Mouse (Mus musculus): ENCODE data around the gene Cyp2d26.
"Not testable (repeated sequence)": the region's sequence is repeated elsewhere in the genome, so short reads cannot be mapped to it uniquely, and the experiment has no call there.

Gene Cyp2d26

DNA sequence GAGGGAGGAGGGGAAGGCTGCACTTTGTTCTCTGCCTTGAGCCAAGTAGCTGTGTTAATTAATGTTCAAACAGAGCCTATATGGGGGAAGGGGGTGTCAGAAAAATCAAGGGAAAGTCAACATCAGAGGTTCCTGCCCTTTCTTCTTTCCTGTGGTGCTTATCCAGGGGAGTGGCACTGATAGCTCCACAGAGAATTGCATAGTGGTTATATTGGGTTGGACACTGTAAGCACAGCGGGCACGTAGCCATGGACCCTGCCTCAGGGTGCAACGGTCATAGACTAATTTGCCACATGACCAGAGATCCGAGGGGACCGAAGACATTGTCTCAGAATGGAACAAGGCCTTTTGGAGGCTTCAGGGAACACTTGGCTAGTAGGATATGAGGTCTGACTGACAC is at the start of gene Cyp2d26:
Cyp2d26 (minus strand) TSS at position 18 of the 400 bp plus-strand sequence.
- no peak for DNase-seq (ENCODE audit: low read depth)

DNA sequence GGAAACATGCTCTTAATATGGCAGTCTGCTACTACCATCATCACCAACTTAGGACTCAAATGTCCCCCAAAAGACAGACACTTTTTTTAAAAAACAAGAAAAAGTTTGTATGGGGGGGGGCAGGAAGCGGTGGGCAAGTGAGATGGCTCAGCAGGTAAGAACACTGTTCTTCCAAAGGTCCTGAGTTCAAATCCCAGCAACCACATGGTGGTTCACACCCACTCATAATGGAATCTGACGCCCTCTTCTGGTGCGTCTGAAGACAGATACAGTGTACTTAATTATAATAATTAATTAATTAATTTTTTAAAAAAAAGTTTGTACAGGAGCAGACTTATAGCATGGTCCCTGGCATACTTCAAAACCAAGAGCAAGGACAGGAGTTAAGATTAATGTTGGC is 45.1 kb upstream of the Cyp2d26 start:
- DNase-seq (ENCODE audit: low read depth), result no peak

DNA sequence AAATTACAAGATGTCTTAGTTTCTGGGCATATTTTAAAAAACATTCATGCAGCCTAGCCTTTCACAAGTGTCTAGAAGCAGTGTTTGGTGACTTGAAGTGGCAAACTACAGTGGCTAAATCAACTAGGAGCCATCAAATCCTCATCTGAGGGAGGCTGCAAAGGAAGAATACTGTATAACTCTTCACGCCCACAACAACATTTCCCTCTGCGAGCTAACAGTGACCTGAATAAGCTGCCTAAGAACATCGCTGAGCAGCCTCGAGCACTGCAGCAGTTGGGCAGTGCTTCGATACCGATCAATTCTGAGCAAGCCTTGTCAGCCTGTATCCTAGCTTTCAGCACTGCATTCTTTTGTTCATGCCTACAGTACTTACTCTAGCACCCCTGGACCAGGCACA is 35.8 kb upstream of the Cyp2d26 start:
- DNase-seq (ENCODE audit: low read depth), result no peak

DNA sequence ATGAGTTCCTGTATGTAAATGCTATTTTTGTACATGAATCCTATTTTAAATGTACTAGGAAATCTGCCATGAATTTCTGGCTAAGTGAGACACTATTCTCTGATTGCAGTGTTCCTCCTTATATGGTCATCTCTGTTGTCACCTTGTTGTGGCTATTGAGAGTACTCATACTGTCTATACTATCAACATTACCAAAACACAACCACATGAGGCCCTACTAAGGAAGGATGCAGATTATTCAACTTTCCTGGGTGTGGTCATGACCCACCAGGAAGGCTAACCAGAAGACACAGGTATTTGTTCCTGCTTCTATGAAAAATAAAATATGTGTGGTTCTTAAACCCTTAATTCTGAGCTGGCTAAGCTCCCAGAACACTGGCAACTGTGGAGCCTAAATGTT is 31.8 kb upstream of the Cyp2d26 start:
- DNase-seq (ENCODE audit: low read depth), result no peak

DNA sequence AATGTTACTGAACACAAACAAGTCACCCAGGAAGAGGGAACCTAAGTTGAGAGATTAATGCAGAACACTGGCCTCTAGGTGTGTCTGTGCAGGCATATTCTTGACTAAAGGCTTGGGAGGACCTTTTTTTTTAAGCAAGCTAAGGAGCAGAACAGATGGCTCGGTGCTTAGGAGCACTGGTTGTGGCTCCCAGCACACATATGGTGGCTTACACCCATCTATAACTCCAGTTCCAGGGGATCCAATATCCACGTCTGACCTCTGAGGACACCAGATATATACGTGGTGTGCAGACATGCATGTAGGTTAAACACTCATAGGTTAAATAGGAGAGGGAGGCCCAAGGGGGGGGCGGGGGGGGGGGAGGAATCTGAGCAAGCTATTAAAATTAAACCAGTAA is 28.3 kb upstream of the Cyp2d26 start:
- no peak for DNase-seq (ENCODE audit: low read depth)

DNA sequence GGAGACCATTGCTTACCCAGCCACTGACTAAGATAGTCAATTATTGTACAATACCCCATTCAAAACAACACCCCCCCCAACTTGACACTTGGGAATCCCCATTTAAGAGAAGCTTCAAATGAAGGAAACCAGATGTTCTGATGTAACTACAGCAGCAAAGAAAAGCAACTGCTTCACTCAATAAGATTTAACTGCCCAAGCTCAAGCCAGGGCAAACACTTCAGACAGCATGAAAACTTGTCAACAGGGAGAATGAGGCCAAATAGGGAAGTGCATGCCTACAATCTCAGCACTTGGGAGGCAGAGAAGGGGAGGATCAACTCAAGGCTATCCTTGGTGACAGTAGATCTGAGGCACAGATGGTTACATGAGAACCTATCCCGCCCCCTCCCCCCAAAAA is 27.6 kb upstream of the Cyp2d26 start:
- no peak for DNase-seq (ENCODE audit: low read depth)

DNA sequence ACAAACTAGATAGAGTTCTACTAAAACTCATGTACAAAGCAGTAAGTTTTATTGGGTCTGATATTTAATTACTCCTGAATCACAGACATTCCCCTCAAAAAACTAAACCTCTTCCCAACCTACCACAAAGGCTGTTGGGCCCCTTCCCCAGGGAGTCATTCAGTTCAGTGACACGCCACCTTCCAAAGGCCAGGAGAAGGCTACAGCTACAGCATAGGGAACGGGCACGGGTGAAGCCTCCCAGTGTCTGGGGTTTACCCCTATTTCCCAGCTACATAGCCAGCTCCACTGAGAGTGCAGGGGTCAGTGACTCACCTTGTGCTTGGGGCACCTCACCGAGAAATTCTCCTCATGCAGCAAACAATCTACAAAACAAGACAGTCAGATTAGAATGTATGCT is 21.2 kb upstream of the Cyp2d26 start:
- no peak for DNase-seq (ENCODE audit: low read depth)

DNA sequence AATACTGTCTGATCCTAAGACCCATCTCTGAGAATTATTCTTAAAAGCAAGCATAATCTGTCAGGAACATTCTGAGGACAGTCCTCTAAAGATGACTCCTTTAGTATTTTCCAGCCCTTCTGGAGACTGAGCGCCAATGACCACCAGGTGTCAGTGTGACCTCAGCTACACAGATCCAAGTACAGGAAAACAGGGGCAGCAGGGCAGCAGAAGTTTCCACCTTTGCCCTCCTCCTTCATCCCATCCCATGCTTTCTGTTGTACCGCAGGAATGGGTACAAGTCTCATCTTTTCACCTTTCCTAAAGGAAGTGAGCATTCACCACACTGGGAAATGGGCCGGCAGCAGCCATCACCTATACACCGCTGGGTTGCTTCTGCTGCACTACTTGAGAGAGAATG is 20.7 kb upstream of the Cyp2d26 start:
- DNase-seq (ENCODE audit: low read depth), result peak; percentile 30

DNA sequence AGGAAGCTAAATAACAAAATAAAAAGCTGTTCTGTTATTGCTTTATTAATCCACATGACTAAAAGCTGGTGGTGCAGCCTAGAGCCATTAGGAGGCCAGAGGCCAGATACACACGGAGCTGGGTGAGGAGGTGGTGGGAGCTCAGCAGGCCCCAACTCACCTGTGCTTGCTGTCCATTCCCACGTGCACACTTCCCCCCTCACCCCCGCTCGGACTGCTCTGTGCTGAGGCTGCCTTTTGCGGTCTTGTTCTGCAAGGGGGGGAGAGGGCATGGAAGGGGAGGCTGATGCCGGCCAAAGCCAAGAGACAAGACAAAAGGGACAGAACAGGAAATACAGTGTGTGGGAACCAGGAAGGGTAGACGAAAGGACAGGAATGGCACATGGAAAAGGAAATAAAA is 20.2 kb upstream of the Cyp2d26 start:
- no peak for DNase-seq (ENCODE audit: low read depth)

DNA sequence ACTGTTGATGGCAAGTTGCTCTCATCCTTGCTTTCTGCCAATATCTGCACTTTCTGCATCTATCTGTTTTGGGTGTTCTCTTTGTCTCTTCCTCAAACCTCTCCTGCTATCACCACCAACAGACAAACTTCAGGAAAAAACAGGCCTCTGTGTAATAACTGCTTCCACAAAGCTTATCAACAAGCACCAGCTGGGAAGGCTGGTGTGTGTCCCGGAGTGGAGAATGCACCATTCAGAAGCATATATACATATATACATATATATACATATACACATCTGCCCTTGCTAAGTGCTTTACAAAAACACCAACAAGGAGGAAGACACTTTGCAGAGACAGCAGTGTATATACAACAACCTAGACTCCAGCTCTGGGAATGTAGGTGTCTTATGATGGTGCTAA is 16.5 kb upstream of the Cyp2d26 start:
- DNase-seq (ENCODE audit: low read depth), result peak; percentile 70

DNA sequence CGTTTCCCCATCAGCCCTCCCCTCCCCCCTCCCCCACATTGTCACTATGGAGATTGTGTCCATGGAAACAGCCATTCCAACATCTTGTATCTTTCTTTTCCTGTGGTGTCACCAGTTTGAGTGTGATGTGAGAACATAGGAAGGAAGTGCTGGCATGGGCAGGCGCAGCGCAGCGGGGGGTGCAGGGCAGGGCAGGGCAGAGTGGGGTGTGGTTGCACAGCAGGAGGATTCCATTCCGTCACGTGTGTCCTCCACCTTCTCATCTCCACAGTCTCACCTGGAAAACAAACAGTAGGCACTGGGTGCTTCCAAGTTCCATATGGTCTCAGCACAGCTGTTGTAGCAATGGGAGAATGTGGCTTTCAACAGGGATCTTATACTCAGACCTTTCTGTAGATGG is 15.4 kb upstream of the Cyp2d26 start:
- no peak for DNase-seq (ENCODE audit: low read depth)

DNA sequence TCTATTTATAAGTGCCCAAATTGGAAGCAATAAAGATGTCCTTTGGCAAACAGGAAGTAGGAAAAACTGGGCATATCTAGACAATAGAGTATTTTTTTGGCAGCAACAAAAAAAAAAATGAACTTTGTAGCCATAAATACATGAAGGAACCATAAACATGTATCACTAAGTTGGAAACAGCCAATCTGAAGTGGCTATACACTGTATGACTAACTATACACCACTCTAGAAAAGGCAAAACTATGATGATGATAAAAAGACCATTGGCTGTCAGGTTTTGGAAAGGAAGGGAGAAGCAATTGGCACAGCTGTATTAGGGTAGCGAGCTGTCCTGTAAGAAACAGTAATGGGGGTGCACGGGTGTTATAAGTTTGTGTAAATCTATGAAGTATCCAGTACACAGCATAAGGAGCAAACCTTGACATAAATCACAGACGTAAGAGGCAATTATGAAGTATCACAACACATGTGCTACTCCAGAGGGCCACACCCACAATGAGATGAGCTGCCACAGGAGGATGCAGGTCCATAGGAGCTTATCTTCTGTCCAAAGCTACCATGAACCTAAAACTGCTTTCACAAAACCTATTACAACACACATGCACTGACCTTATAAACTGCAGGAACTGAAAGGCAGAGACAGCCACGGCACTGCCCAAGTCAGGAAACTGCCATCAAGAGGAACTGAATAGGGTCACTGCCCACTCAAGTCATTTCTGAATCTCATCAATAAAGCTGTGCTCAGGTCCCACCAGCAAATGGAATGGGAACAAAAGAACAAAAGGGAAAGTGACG is 13.1 kb upstream of the Cyp2d26 start:
- DNase-seq (ENCODE audit: low read depth), result no peak

DNA sequence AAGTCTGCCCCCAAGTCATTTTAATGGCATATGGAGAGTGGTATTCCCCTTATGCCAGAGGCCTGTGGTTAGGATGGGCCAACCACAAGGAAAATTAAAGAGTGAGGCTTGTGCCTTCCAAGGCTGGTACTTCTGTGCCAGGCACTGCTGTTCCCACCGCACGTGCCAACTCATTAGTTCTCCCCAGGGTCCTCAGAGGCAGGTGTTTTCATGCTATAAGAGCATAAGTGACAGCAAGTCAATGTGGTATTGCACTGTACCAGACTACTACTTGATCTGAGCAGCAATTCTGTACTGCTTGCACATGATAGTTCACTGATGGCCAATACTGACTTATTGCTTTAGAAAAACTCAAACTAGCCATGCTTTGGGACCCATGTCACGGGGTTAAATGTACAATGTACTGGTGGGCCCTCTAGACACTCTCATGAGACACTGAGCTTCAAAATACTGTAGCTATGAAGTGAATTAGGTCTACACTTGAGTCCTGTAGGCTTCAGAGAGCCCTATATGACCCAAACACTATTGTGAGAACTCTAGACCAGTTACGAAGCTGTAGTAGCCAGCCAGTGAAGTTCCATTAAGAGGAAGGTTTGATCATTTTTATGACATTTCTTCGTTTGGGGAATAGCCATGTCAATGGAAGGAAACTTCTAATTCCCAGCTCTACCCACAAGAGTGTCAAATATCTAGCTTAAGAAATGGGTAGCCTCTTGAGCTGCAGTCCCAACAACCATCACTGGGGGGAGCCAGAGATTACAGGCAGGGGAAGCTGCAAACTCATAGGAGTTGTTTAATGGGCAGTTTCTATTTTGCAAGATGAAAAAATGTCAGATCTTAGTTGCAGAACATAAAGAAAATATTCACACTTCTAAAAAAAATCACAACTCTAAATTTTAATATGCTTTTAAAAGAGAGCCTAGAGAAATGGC is 10.9 kb upstream of the Cyp2d26 start:
- DNase-seq (ENCODE audit: low read depth), result peak; percentile 53

DNA sequence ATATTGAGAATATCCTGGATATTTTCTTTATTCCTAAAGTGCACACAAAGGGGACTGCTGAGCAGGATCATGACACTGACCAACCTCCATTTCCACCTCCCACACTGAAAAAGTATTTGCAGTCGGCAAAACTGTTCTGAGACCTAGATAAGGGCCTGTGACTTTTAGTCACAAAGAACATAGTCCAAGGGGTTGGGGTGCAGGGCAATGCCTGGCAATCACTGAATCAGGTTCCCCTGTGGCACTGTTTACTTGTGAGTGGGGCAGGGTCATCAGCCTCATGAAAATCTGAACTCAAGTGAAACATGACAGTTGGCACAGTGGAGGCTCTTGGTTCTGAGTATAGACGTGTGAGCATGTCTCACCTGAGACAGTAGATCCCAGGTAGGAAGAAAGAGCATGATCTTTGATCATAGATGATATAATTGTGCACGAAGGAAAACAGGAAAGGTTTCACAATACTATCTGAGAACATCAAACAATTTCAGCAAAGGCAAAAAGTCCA is 1.9 kb upstream of the Cyp2d26 start:
- DNase-seq (ENCODE audit: low read depth), result no peak

DNA sequence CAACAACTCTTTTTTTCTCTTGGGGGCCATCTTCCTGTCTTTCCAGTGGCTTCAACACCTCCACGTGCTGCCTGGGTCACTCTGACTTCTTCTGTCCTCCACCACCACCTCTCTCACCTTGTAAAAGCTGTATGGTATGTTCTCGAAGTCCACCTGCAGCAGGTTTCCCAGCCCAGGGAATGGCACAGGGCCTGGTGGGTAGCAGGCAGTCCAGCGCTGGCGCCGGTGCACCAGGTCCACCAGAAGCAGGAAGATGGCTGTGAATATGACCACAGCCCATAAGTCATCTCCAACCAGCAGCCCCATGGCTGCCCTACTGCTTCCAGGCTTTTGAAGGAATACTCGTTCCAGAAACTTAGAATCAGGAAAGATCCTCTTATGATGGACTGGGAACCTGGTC is 226 bp downstream of the Cyp2d26 start:
- DNase-seq (ENCODE audit: low read depth), result no peak

DNA sequence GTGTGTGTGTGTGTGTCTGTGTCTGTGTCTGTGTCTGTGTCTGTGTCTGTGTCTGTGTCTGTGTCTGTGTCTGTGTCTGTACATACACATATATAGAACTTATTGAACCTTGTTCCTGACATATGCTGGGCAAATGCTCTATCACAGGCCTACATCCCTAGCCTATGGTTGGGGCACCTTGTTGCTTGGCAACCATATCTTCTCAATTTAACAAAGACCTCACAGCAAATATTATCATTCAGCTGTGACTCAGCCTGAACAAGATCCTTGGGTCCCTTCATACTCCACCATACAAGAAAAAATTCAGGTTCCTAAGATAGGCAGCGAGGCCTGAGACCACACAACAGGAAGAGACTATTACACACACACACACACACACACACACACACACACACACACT is 640 bp downstream of the Cyp2d26 start:
- DNase-seq (ENCODE audit: low read depth), result no peak

DNA sequence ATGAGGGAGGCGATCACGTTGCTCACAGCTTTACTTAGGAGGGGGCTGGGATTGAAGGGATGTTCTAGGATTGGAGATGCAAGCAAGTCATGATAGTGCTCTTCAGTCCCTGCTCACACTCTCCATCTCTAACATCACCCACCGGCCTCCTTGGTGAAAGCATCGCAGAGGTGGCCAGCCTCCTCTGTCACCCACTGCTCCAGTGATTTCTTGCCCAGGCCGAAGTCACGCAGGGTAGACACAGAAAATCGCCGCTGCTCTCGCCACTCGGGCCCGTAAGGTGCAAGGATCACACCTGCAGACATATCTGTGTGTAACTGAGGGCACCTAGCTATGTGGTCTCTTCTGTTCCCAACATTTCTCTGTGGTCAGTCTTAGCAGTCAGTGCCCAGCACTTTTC is 1.5 kb downstream of the Cyp2d26 start:
- no peak for DNase-seq (ENCODE audit: low read depth)

DNA sequence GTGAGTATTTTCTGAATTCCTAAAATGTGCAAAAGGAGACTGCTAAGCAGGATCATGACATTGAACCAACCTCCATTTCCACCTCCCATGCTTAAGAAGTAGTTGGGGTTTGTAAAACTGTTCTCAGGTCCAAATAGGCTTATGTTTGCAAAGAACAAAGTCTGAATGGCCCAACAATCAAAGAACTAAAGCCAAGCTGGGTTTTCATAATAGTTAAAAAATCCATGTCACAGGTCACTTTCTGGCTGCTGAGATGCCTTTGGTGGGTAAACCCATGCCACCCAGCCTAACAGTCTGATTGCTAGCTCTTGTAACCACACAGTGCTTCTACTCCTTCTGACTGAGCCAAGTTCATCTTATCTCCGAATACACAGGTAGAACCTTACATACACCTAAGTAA is 9.5 kb downstream of the Cyp2d26 start:
- no peak for DNase-seq (ENCODE audit: low read depth)

DNA sequence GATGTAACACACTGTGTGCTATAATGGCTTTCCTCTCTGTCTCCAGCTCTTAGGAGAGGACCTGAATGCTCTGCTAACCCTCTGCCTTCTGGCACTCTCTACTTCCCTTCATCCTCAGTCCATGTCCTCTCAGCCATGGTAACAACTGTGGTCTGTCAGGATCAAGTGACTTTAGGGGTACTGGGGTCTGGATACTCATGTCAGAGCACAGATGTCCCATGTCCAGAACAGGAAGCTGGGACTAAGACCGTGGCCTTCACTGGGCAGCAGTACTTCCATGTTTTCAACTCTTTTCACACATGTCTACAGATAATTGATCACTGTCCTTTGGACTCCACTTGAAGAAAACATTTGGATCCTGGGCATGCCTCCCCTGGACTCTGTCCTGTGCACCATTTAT is 10.3 kb downstream of the Cyp2d26 start:
- DNase-seq (ENCODE audit: low read depth), result no peak

DNA sequence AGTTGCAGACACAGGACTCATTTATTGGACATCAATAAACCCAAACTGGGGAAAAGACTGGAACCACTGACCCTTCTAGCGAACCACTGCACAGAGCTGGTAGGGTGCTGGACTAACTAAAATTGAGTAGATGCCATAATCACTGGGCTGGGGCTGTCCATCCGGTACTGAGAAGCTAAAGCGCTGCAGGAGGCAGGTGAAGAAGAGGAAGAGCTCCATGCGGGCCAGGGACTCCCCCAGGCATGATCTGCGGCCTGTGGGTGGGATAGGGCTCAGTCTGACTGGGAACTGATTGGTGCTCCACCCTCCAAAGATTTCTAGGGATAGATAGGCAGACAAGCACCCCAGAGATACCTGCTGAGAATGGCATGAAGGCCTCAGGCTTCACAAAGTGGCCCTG is 16.2 kb downstream of the Cyp2d26 start:
- not testable (repeated sequence) for DNase-seq (ENCODE audit: low read depth)

DNA sequence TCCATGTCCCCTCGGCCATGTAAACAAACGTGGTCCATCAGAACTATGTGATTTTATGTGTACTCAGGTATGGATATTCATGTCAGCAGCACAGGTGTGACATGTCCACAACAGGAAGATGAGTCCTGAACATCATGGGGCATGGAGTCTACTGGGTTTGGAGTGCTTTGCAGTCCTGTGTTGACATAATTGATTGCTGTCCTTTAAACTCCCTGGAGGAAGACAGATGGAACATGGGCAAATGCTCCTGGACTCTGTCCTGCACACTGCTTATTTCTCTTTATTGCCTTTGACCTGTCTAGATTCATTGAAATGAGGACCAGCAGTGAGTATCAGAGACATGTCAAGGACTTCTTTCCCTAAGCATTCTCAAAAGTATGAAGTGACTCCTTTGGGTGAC is 28.2 kb downstream of the Cyp2d26 start:
- no peak for DNase-seq (ENCODE audit: low read depth)

DNA sequence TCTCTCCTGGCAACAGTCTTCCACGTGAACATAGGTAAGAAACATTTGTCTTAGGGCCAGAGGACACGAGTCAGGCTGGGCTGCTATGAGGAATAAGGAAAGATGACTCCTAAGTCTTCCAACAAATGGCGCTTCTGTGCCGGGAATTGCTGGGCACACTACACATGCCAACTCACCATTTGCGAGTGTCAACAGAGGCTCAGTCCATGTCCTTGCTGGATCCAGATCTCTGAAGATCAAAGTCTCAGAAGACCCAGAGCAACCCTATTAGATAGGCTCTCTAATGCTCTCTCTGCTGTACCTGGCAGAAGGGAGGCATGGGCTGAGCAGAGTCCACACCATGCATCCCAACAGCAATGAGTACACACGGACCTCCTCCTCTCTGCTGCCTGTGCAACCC is 29.2 kb downstream of the Cyp2d26 start:
- no peak for DNase-seq (ENCODE audit: low read depth)

Data from c-Kit-positive CD71-positive TER-119-negative erythroid progenitor cells, embryonic 14.5 days (primary cell).